In the genomic region with DNA sequence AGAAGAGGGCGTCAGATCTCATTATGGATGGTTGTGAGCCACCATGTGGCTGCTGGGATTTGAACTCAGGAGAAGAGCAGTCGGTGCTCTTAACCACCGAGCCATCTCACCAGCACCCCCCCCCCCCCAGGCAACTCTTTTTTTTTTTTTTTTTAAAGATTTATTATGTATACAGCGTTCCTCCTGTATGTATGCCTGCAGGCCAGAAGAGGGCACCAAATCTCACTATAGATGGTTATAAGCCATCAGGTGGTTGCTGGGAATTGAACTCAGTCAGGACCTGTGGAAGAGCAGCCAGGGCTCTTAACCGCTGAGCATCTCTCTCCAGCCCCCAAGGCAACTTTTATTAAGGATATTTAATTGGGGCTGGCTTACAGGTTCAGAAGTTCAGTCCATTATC, we compare ENCODE assay signal across 21 mouse cellular contexts. TPM values are rescaled to one million over a fixed set of nuclear protein-coding genes. Genes with fewer than 3 reads are reported as not detected.
DNase-seq lines count a peak whose midpoint lies in the region; ATAC-seq and TF ChIP-seq lines count a peak whose summit lies in the region.
"Had no signal": no experiment of that assay in that cellular context is flagged by ENCODE, and none has a peak within 500 bp of the region (broad histone marks: within the 10 kb centered on the region; RNA-seq: fewer than 3 reads in every experiment).

No protein-coding gene starts in this region.

- no peaks in the 10 kb centered on the region for H3K36me3 ChIP-seq in liver, embryonic 14.5 days (replicated peaks; ENCODE audit: control insufficient read depth, insufficient read depth, low read depth)
- no peaks in the 10 kb centered on the region; the same call in 1 of the 2 replicates for H3K36me3 ChIP-seq in liver, embryonic 12.5 days
- H3K36me3 ChIP-seq in E14TG2a.4 (ENCODE audit: insufficient read depth, low read length) (peaks cover 6% of the 10 kb centered on the region), ES-E14 (ENCODE audit: control insufficient read depth, insufficient read depth, low read length, poor library complexity, severe bottlenecking) (no peaks in the 10 kb centered on the region)
- no peaks in the 10 kb centered on the region for H3K36me3 ChIP-seq in stomach, postnatal 0 days (ENCODE audit: control insufficient read depth, insufficient read depth, low read length)
- no peaks in the 10 kb centered on the region for H3K36me3 ChIP-seq in heart, adult 2 months (ENCODE audit: control insufficient read depth, insufficient read depth, low read length)

- H3K9ac ChIP-seq in liver, embryonic 14.5 days (replicated peaks) = no peak overlapping the region
- H3K9ac ChIP-seq in liver, embryonic 12.5 days = no peak overlapping the region
- H3K9ac ChIP-seq in ES-E14 (ENCODE audit: insufficient read depth, low read depth, low read length, poor library complexity, severe bottlenecking) = no peak overlapping the region
- no peak overlapping the region for H3K9ac ChIP-seq in stomach, postnatal 0 days (ENCODE audit: low read length)
- H3K9ac ChIP-seq in heart, adult 2 months (ENCODE audit: low read depth, low read length) = no peak overlapping the region
- H3K9ac ChIP-seq: forebrain, embryonic 15.5 days; heart, embryonic 15.5 days; hindbrain, embryonic 13.5 days had no signal

- H3K27ac ChIP-seq in liver, embryonic 14.5 days = no peak overlapping the region
- H3K27ac ChIP-seq in liver, embryonic 12.5 days = no peak overlapping the region
- H3K27ac ChIP-seq in ES-E14 (ENCODE audit: insufficient read depth, low read depth, low read length, poor library complexity, severe bottlenecking) = no peak overlapping the region
- H3K27ac ChIP-seq in stomach, postnatal 0 days (replicated peaks) = no peak overlapping the region
- no peak overlapping the region for H3K27ac ChIP-seq in heart, adult 2 months
- H3K27ac ChIP-seq: embryonic facial prominence, embryonic 10.5 days; forebrain, embryonic 15.5 days; heart, embryonic 15.5 days; hindbrain, embryonic 13.5 days; hindbrain, postnatal 0 days had no signal

- H3K9me3 ChIP-seq in liver, embryonic 14.5 days (ENCODE audit: control insufficient read depth, low read length) = no peaks in the 10 kb centered on the region
- H3K9me3 ChIP-seq in liver, embryonic 12.5 days (replicated peaks) = no peaks in the 10 kb centered on the region
- H3K9me3 ChIP-seq in E14TG2a.4 (ENCODE audit: low read length) (no peaks in the 10 kb centered on the region), ES-E14 (ENCODE audit: control insufficient read depth, insufficient read depth, low read depth, low read length) (no peaks in the 10 kb centered on the region)
- no peaks in the 10 kb centered on the region for H3K9me3 ChIP-seq in stomach, postnatal 0 days (ENCODE audit: control insufficient read depth, low read length)
- H3K9me3 ChIP-seq: embryonic facial prominence, embryonic 10.5 days; forebrain, embryonic 15.5 days; G1E; heart, embryonic 15.5 days; hindbrain, embryonic 13.5 days had no signal

- ATAC-seq in liver, embryonic 14.5 days (ENCODE audit: insufficient read depth) = no peak
- ATAC-seq in liver, embryonic 12.5 days = no peak
- ATAC-seq in stomach, postnatal 0 days (ENCODE audit: low FRiP score, low TSS enrichment) = no peak
- ATAC-seq: CD4-positive, CD25-positive, alpha-beta regulatory T cell, adult 4 months; forebrain, embryonic 15.5 days; hindbrain, postnatal 0 days had no signal

- no peak for TF ChIP-seq EP300 in liver, embryonic 14.5 days (IDR thresholded peaks at IDR 0.05; ENCODE audit: low read depth)
- no peak for TF ChIP-seq EP300 in stomach, postnatal 0 days (optimal IDR thresholded peaks at IDR 0.05)
- TF ChIP-seq EP300 in heart, adult 2 months (IDR thresholded peaks at IDR 0.05; ENCODE audit: insufficient read depth, low read depth, low read length) = no peak

- no peaks in the 10 kb centered on the region for H3K4me1 ChIP-seq in liver, embryonic 14.5 days (replicated peaks; ENCODE audit: control insufficient read depth in 2 of 2, insufficient read depth in 2 of 2, low read length in 1 of 2)
- peaks cover 10% of the 10 kb centered on the region for H3K4me1 ChIP-seq in liver, embryonic 12.5 days
- peaks cover 60% of the 10 kb centered on the region for H3K4me1 ChIP-seq in E14TG2a.4 (replicated peaks; ENCODE audit: low read depth, low read length)
- H3K4me1 ChIP-seq in ES-E14 (ENCODE audit: control insufficient read depth in 2 of 2, insufficient read depth in 2 of 2, low read length in 2 of 2, poor library complexity in 1 of 2) = peaks cover 0 to 13% of the 10 kb centered on the region in 2 experiments; a peak in 1 of 4 replicates
- H3K4me1 ChIP-seq in stomach, postnatal 0 days (replicated peaks; ENCODE audit: control insufficient read depth, insufficient read depth) = no peaks in the 10 kb centered on the region
- no peaks in the 10 kb centered on the region for H3K4me1 ChIP-seq in heart, adult 2 months (ENCODE audit: control insufficient read depth, insufficient read depth, low read length)
- H3K4me1 ChIP-seq: forebrain, embryonic 15.5 days; hindbrain, embryonic 13.5 days had no signal

- H3K27me3 ChIP-seq in liver, embryonic 14.5 days (ENCODE audit: control insufficient read depth, insufficient read depth, low read length) = no peaks in the 10 kb centered on the region
- peaks cover 21% of the 10 kb centered on the region for H3K27me3 ChIP-seq in liver, embryonic 12.5 days (replicated peaks)
- H3K27me3 ChIP-seq in E14TG2a.4 (ENCODE audit: insufficient read depth, low read length) = peaks cover 16% of the 10 kb centered on the region
- H3K27me3 ChIP-seq in stomach, postnatal 0 days (ENCODE audit: control insufficient read depth, insufficient read depth, low read length) = no peaks in the 10 kb centered on the region
- H3K27me3 ChIP-seq in heart, adult 2 months (ENCODE audit: control insufficient read depth, insufficient read depth, low read length) = no peaks in the 10 kb centered on the region
- H3K27me3 ChIP-seq: forebrain, embryonic 15.5 days; hindbrain, embryonic 13.5 days had no signal

- no peaks in the 10 kb centered on the region for H3K79me2 ChIP-seq in heart, adult 2 months (replicated peaks; ENCODE audit: control insufficient read depth, insufficient read depth, low read length)

- intact Hi-C loops in heart, adult 2 months (cut with DNase I) = no loop called here

- WGBS in liver, embryonic 14.5 days (ENCODE audit: insufficient replicate concordance) = 70% methylated on average over 5 of the region's 5 CpGs
- 73% methylated on average over 5 of the region's 5 CpGs for WGBS in liver, embryonic 12.5 days (ENCODE audit: insufficient replicate concordance)
- 69% methylated on average over 5 of the region's 5 CpGs for WGBS in stomach, postnatal 0 days
- WGBS in heart, adult 2 months = 84% methylated on average over 5 of the region's 5 CpGs

- DNase-seq in liver, embryonic 14.5 days (ENCODE audit: low read depth in 3 of 3, low spot score in 3 of 3) = no peak
- no peak for DNase-seq in ES-E14 (ENCODE audit: low read depth, low spot score)
- DNase-seq in stomach, postnatal 0 days (ENCODE audit: low spot score) = no peak
- no peak for DNase-seq in B cell, adult 2 months
- no peak for DNase-seq in heart, adult 2 months
- DNase-seq: adrenal gland, adult 8-10 months; adrenal gland, postnatal 36 days; cerebellum, adult 2 months; cerebellum, postnatal 10 days; heart, adult 18-20 months; heart, postnatal 14 days had no signal

- H3K4me2 ChIP-seq in liver, embryonic 14.5 days (ENCODE audit: low read depth) = no peak overlapping the region
- no peak overlapping the region for H3K4me2 ChIP-seq in liver, embryonic 12.5 days
- no peak overlapping the region for H3K4me2 ChIP-seq in stomach, postnatal 0 days (replicated peaks; ENCODE audit: low read depth)
- H3K4me2 ChIP-seq: forebrain, embryonic 15.5 days; heart, embryonic 11.5 days; heart, embryonic 15.5 days; hindbrain, embryonic 13.5 days had no signal

- no peak for TF ChIP-seq POLR2A in heart, adult 2 months (IDR thresholded peaks at IDR 0.05; ENCODE audit: insufficient read depth, low read depth, low read length)

- 0 out of 2 replicates have a peak, but pooled peaks have one; percentile 17 for TF ChIP-seq CTCF in liver, embryonic 14.5 days (IDR thresholded peaks at IDR 0.05; ENCODE audit: low read depth)
- TF ChIP-seq CTCF in E14TG2a.4 (conservative IDR thresholded peaks at IDR 0.05; ENCODE audit: low read length) = peak; percentile 21
- TF ChIP-seq CTCF in stomach, postnatal 0 days (IDR thresholded peaks at IDR 0.05; ENCODE audit: low read depth) = 0 out of 2 replicates have a peak, but pooled peaks have one; percentile 14
- TF ChIP-seq CTCF in heart, adult 2 months (IDR thresholded peaks at IDR 0.05) = no peak

- H3K4me3 ChIP-seq in liver, embryonic 14.5 days (ENCODE audit: insufficient read depth in 1 of 2, low read depth in 2 of 2, low read length in 2 of 2) = no peak overlapping the region
- H3K4me3 ChIP-seq in liver, embryonic 12.5 days = no peak overlapping the region
- no peak overlapping the region for H3K4me3 ChIP-seq in E14TG2a.4 (replicated peaks; ENCODE audit: low read length)
- no peak overlapping the region for H3K4me3 ChIP-seq in ES-E14 (ENCODE audit: insufficient read depth in 1 of 2, low read depth in 1 of 2, low read length in 2 of 2, poor library complexity in 1 of 2, severe bottlenecking in 1 of 2)
- H3K4me3 ChIP-seq in stomach, postnatal 0 days (ENCODE audit: low read depth, low read length) = no peak overlapping the region
- H3K4me3 ChIP-seq in heart, adult 2 months = no peak overlapping the region
- H3K4me3 ChIP-seq: embryonic facial prominence, embryonic 10.5 days; forebrain, embryonic 15.5 days; heart, embryonic 15.5 days; hindbrain, embryonic 13.5 days had no signal

- in situ Hi-C loops in ES-E14 (cut with MboI; ENCODE audit: low sequenced_read_pairs in 2 of 2, unreplicated experiment in 2 of 2) = no loop called here

RNA-seq across cellular contexts. Expression of a gene that starts 5.4 kb away (rescaled TPM):
- 0.45 and 0.64 TPM in 2 replicates for polyA plus RNA-seq in liver, embryonic 14.5 days (2012; rRNA removed)
- polyA plus RNA-seq in liver, embryonic 14.5 days (2014; fragmentation: Nextera tagmentation; extraction: Ambion mirVana) = 0.18 and 0.44 TPM in 2 replicates
- polyA plus RNA-seq in liver, embryonic 12.5 days (2016; fragmentation: Nextera tagmentation; extraction: Ambion mirVana) = 0.26 and 0.28 TPM in 2 replicates
- 0.31 and 0.42 TPM in 2 replicates for total RNA-seq in ES-E14 (2012; rRNA removed)
- 0.02 and 0.08 TPM in 2 replicates for polyA plus RNA-seq in stomach, postnatal 0 days (2015; fragmentation: Nextera tagmentation; extraction: Ambion mirVana)
- total RNA-seq in heart, adult 2 months (2021) = under 1 TPM; 0.03 to 0.05 TPM
- polyA plus RNA-seq in heart, adult 2 months (2012; rRNA removed) = 0.03 and 0.06 TPM in 2 replicates
- total RNA-seq: heart, adult 18-20 months had no signal
- polyA plus RNA-seq: CD4-positive, CD25-positive, alpha-beta regulatory T cell, adult 4 months; forebrain, embryonic 15.5 days; heart, embryonic 15.5 days had no signal

RNA-seq across cellular contexts. Expression of a gene that starts 20.1 kb away (rescaled TPM):
- polyA plus RNA-seq in liver, embryonic 14.5 days (2012; rRNA removed) = 22.9 and 24.1 TPM in 2 replicates
- 37.5 and 41.3 TPM in 2 replicates for polyA plus RNA-seq in liver, embryonic 14.5 days (2014; fragmentation: Nextera tagmentation; extraction: Ambion mirVana)
- 58.1 and 61.7 TPM in 2 replicates for polyA plus RNA-seq in liver, embryonic 12.5 days (2016; fragmentation: Nextera tagmentation; extraction: Ambion mirVana)
- 84.4 and 96.7 TPM in 2 replicates for total RNA-seq in ES-E14 (2012; rRNA removed)
- 47.2 and 50.2 TPM in 2 replicates for polyA plus RNA-seq in stomach, postnatal 0 days (2015; fragmentation: Nextera tagmentation; extraction: Ambion mirVana)
- 10 to 100 TPM; 28.1 to 28.8 TPM for total RNA-seq in heart, adult 2 months (2021)
- 34.4 and 40.4 TPM in 2 replicates for polyA plus RNA-seq in heart, adult 2 months (2012; rRNA removed)

RNA-seq across cellular contexts. Expression of a gene that starts 56.3 kb away (rescaled TPM):
- polyA plus RNA-seq in liver, embryonic 14.5 days (2012; rRNA removed) = 19.0 and 19.4 TPM in 2 replicates
- polyA plus RNA-seq in liver, embryonic 14.5 days (2014; fragmentation: Nextera tagmentation; extraction: Ambion mirVana) = 25.2 and 30.9 TPM in 2 replicates
- 47.7 and 50.2 TPM in 2 replicates for polyA plus RNA-seq in liver, embryonic 12.5 days (2016; fragmentation: Nextera tagmentation; extraction: Ambion mirVana)
- 32.5 and 34.3 TPM in 2 replicates for total RNA-seq in ES-E14 (2012; rRNA removed)
- 30.5 and 30.7 TPM in 2 replicates for polyA plus RNA-seq in stomach, postnatal 0 days (2015; fragmentation: Nextera tagmentation; extraction: Ambion mirVana)
- 10 to 100 TPM; 39.8 to 45.3 TPM for total RNA-seq in heart, adult 2 months (2021)
- 37.7 and 46.7 TPM in 2 replicates for polyA plus RNA-seq in heart, adult 2 months (2012; rRNA removed)

RNA-seq across cellular contexts. Expression of a gene that starts 57.6 kb away (rescaled TPM):
- 5.6 and 6.1 TPM in 2 replicates for polyA plus RNA-seq in liver, embryonic 14.5 days (2012; rRNA removed)
- 8.4 and 10.5 TPM in 2 replicates for polyA plus RNA-seq in liver, embryonic 14.5 days (2014; fragmentation: Nextera tagmentation; extraction: Ambion mirVana)
- 18.1 and 19.3 TPM in 2 replicates for polyA plus RNA-seq in liver, embryonic 12.5 days (2016; fragmentation: Nextera tagmentation; extraction: Ambion mirVana)
- total RNA-seq in ES-E14 (2012; rRNA removed) = 19.6 and 19.7 TPM in 2 replicates
- polyA plus RNA-seq in stomach, postnatal 0 days (2015; fragmentation: Nextera tagmentation; extraction: Ambion mirVana) = 10.9 and 12.0 TPM in 2 replicates
- total RNA-seq in heart, adult 2 months (2021) = 10 to 100 TPM; 47.8 to 49.5 TPM
- polyA plus RNA-seq in heart, adult 2 months (2012; rRNA removed) = 30.5 and 53.8 TPM in 2 replicates
